In genomic region chr5:123194856-123195255, GRCm38 (mm10) we compare ENCODE assay signal across 26 mouse cellular contexts. TPM values are rescaled to one million over a fixed set of nuclear protein-coding genes. Genes with fewer than 3 reads are reported as not detected.
A peak's percentile ranks its signal among the peaks of the same experiment; 100 is the strongest.
DNase-seq lines count a peak whose midpoint lies in the region; ATAC-seq and TF ChIP-seq lines count a peak whose summit lies in the region.
"Had no signal": no experiment of that assay in that cellular context is flagged by ENCODE, and none has a peak within 500 bp of the region (broad histone marks: within the 10 kb centered on the region; RNA-seq: fewer than 3 reads in every experiment).

No protein-coding gene starts in this region.

- TF ChIP-seq CTCF in liver, adult 2 months (IDR thresholded peaks at IDR 0.05; ENCODE audit: low read depth, low read length): no peak

- H3K27me3 ChIP-seq in liver, adult 2 months (ENCODE audit: control insufficient read depth, insufficient read depth, low read length): no peaks in the 10 kb centered on the region
- H3K27me3 ChIP-seq in liver, embryonic 12.5 days (replicated peaks): no peaks in the 10 kb centered on the region
- H3K27me3 ChIP-seq in liver, embryonic 15.5 days: no peaks in the 10 kb centered on the region
- H3K27me3 ChIP-seq: embryonic facial prominence, embryonic 15.5 days; forebrain, embryonic 15.5 days; hindbrain, embryonic 12.5 days had no signal

- H3K27ac ChIP-seq in liver, adult 2 months (replicated peaks; ENCODE audit: insufficient read depth, low read depth, low read length): peak overlapping the region; percentile 98
- peak overlapping the region; percentile 73 for H3K27ac ChIP-seq in liver, embryonic 12.5 days
- H3K27ac ChIP-seq in liver, embryonic 15.5 days (replicated peaks): peak overlapping the region; percentile 95
- H3K27ac ChIP-seq: embryonic facial prominence, embryonic 15.5 days; forebrain, embryonic 10.5 days; forebrain, embryonic 15.5 days; hindbrain, embryonic 12.5 days had no signal

- peak overlapping the region; percentile 68 for H3K9ac ChIP-seq in liver, adult 2 months (ENCODE audit: low read depth, low read length)
- peak overlapping the region; percentile 29; the same call in 1 of the 2 replicates for H3K9ac ChIP-seq in liver, embryonic 12.5 days
- peak overlapping the region; percentile 12; the same call in 1 of the 2 replicates for H3K9ac ChIP-seq in liver, embryonic 15.5 days
- H3K9ac ChIP-seq: embryonic facial prominence, embryonic 15.5 days; forebrain, embryonic 15.5 days; heart, embryonic 12.5 days; hindbrain, embryonic 12.5 days had no signal

- no peak for TF ChIP-seq POLR2A in liver, adult 2 months (IDR thresholded peaks at IDR 0.05; ENCODE audit: extremely low read depth, insufficient read depth, low read length)

- H3K36me3 ChIP-seq in liver, adult 2 months (ENCODE audit: control insufficient read depth, insufficient read depth, low read length): no peaks in the 10 kb centered on the region
- no peaks in the 10 kb centered on the region for H3K36me3 ChIP-seq in liver, embryonic 12.5 days
- no peaks in the 10 kb centered on the region for H3K36me3 ChIP-seq in liver, embryonic 15.5 days (replicated peaks)
- H3K36me3 ChIP-seq: embryonic facial prominence, embryonic 15.5 days; forebrain, embryonic 10.5 days; forebrain, embryonic 15.5 days; heart, embryonic 12.5 days; hindbrain, embryonic 12.5 days had no signal

- peak overlapping the region; percentile 14 for H3K4me3 ChIP-seq in liver, adult 2 months (ENCODE audit: insufficient read depth, low read depth, low read length)
- H3K4me3 ChIP-seq in liver, embryonic 12.5 days: no peak overlapping the region
- H3K4me3 ChIP-seq in liver, embryonic 15.5 days (replicated peaks): no peak overlapping the region
- H3K4me3 ChIP-seq: embryonic facial prominence, embryonic 15.5 days; erythroblast, embryonic 14.5 days; forebrain, embryonic 10.5 days; forebrain, embryonic 15.5 days; heart, embryonic 12.5 days; hindbrain, embryonic 12.5 days had no signal

- H3K4me2 ChIP-seq in liver, embryonic 12.5 days: no peak overlapping the region
- no peak overlapping the region for H3K4me2 ChIP-seq in liver, embryonic 15.5 days
- H3K4me2 ChIP-seq: embryonic facial prominence, embryonic 15.5 days; forebrain, embryonic 15.5 days; heart, embryonic 12.5 days; hindbrain, embryonic 12.5 days had no signal

- no peak for ATAC-seq in liver, embryonic 12.5 days
- ATAC-seq in liver, embryonic 15.5 days (ENCODE audit: insufficient read depth): no peak
- ATAC-seq: forebrain, embryonic 15.5 days; hindbrain, embryonic 16.5 days had no signal

- H3K79me2 ChIP-seq in liver, adult 2 months (ENCODE audit: control insufficient read depth, insufficient read depth, low read length): no peaks in the 10 kb centered on the region

- 58% methylated on average over 6 of the region's 6 CpGs for WGBS in liver, adult 2 months
- 72% methylated on average over 6 of the region's 6 CpGs for WGBS in liver, embryonic 12.5 days (ENCODE audit: insufficient replicate concordance)
- 76% methylated on average over 6 of the region's 6 CpGs for WGBS in liver, embryonic 15.5 days (ENCODE audit: insufficient replicate concordance)

- DNase-seq in liver, adult 2 months (ENCODE audit: extremely low read depth, low read depth, low spot score): no peak
- DNase-seq in liver: no peak
- no peak for DNase-seq in kidney, adult 8-10 months
- no peak for DNase-seq in right cerebral cortex, postnatal 36 days (ENCODE audit: low spot score in 2 of 2)
- DNase-seq: adrenal gland, adult 2 months; adrenal gland, postnatal 36 days; cerebellum, adult 11 months; cerebellum, adult 8-10 months; cerebellum, postnatal 14 days; embryo, embryonic 11 days; gastrocnemius, postnatal 36 days; heart, adult 18-20 months; heart, postnatal 36 days had no signal

- H3K9me3 ChIP-seq in liver, embryonic 12.5 days (replicated peaks): no peaks in the 10 kb centered on the region
- no peaks in the 10 kb centered on the region for H3K9me3 ChIP-seq in liver, embryonic 15.5 days (replicated peaks)
- H3K9me3 ChIP-seq: embryonic facial prominence, embryonic 15.5 days; forebrain, embryonic 10.5 days; forebrain, embryonic 15.5 days; heart, embryonic 12.5 days; hindbrain, embryonic 12.5 days had no signal

- H3K4me1 ChIP-seq in liver, adult 2 months (ENCODE audit: control insufficient read depth, insufficient read depth, low read length): peaks cover 44% of the 10 kb centered on the region
- peaks cover 60% of the 10 kb centered on the region for H3K4me1 ChIP-seq in liver, embryonic 12.5 days
- peaks cover 75% of the 10 kb centered on the region for H3K4me1 ChIP-seq in liver, embryonic 15.5 days (replicated peaks)
- H3K4me1 ChIP-seq: embryonic facial prominence, embryonic 15.5 days; forebrain, embryonic 15.5 days; heart, embryonic 12.5 days; hindbrain, embryonic 12.5 days had no signal

RNA-seq across cellular contexts. Expression of gene Hpd, which starts 12.3 kb away (rescaled TPM):
- 3,614 and 3,656 TPM in 2 replicates for total RNA-seq in liver, adult 2 months (2014; rRNA removed)
- 3,813 and 5,374 TPM in 2 replicates for polyA plus RNA-seq in liver, adult 2 months (2012; rRNA removed)
- polyA plus RNA-seq in liver, embryonic 12.5 days (2016; fragmentation: Nextera tagmentation; extraction: Ambion mirVana): 5.9 and 6.1 TPM in 2 replicates
- polyA plus RNA-seq in liver, embryonic 15.5 days (2015; fragmentation: Nextera tagmentation; extraction: Ambion mirVana): 61.7 and 87.5 TPM in 2 replicates
- total RNA-seq: common myeloid progenitor, adult 5-6 weeks; ES-E14; heart, postnatal 36 days had no signal
- polyA plus RNA-seq: brain, embryonic 14.5 days; embryonic facial prominence, embryonic 11.5 days; embryonic facial prominence, embryonic 15.5 days; erythroblast, embryonic 14.5 days; forebrain, embryonic 15.5 days; heart, embryonic 12.5 days; hindbrain, embryonic 12.5 days; hindbrain, embryonic 16.5 days had no signal

RNA-seq across cellular contexts. Expression of gene Psmd9, which starts 25.6 kb away (rescaled TPM):
- total RNA-seq in liver, adult 2 months (2014; rRNA removed): 29.8 and 39.8 TPM in 2 replicates
- polyA plus RNA-seq in liver, adult 2 months (2012; rRNA removed): 26.4 and 28.5 TPM in 2 replicates
- 77.4 and 77.8 TPM in 2 replicates for polyA plus RNA-seq in liver, embryonic 12.5 days (2016; fragmentation: Nextera tagmentation; extraction: Ambion mirVana)
- polyA plus RNA-seq in liver, embryonic 15.5 days (2015; fragmentation: Nextera tagmentation; extraction: Ambion mirVana): 70.1 and 77.2 TPM in 2 replicates

RNA-seq across cellular contexts. Expression of gene Setd1b, which starts 52.9 kb away (rescaled TPM):
- 1.8 and 3.8 TPM in 2 replicates for total RNA-seq in liver, adult 2 months (2014; rRNA removed)
- 6.0 and 7.2 TPM in 2 replicates for polyA plus RNA-seq in liver, adult 2 months (2012; rRNA removed)
- 6.0 and 6.1 TPM in 2 replicates for polyA plus RNA-seq in liver, embryonic 12.5 days (2016; fragmentation: Nextera tagmentation; extraction: Ambion mirVana)
- polyA plus RNA-seq in liver, embryonic 15.5 days (2015; fragmentation: Nextera tagmentation; extraction: Ambion mirVana): 3.9 and 4.2 TPM in 2 replicates

RNA-seq across cellular contexts. Expression of gene Wdr66, which starts 57.0 kb away (rescaled TPM):
- 0.37 and 0.60 TPM in 2 replicates for total RNA-seq in liver, adult 2 months (2014; rRNA removed)
- polyA plus RNA-seq in liver, adult 2 months (2012; rRNA removed): 0.35 and 0.60 TPM in 2 replicates
- 0.10 and 0.29 TPM in 2 replicates for polyA plus RNA-seq in liver, embryonic 12.5 days (2016; fragmentation: Nextera tagmentation; extraction: Ambion mirVana)
- polyA plus RNA-seq in liver, embryonic 15.5 days (2015; fragmentation: Nextera tagmentation; extraction: Ambion mirVana): 0.14 TPM in 1 of 2 replicates, not detected in the other
- total RNA-seq: common myeloid progenitor, adult 5-6 weeks had no signal

Comparison
In these comparisons a context has a peak if more than half of its experiments do, and no peak if none do; other contexts are left out.
1. RNA of gene Hpd, which starts 12.3 kb away (polyA plus RNA-seq): 3,813 to 5,374 TPM in liver, adult 2 months; 61.7 to 87.5 TPM in liver, embryonic 15.5 days and 5.9 to 6.1 TPM in liver, embryonic 12.5 days; every median in the first group is over 10 times any median in the second.
2. H3K9ac ChIP-seq: peak in every context shown above with its lines; median percentile 68 in liver, adult 2 months; 29 in liver, embryonic 12.5 days; 12 in liver, embryonic 15.5 days.
3. Peak in every context shown above with its lines, with median percentiles within 50 percentile points of each other: H3K27ac ChIP-seq.